Mouse (Mus musculus) ES-CJ7 (cell line): ENCODE measurements at regions not wholly inside any gene's neighbourhood (a gene's known extent, or its start where the extent isn't known, plus 50 kb on each side); places are given as distances from the start of the nearest gene placed in this dataset.
A peak's percentile ranks its signal among the peaks of the same experiment; 100 is the strongest.

Experiments
- DNase-seq: peaks from one replicate; pipeline ENCODE4 v3.0.0; 2011; ENCODE audit warnings: low read depth, low spot score

GRCm38 (mm10) chr7:83023990-83024389 lies 156.9 kb downstream of the Mex3b start:
- DNase-seq: no peak

GRCm38 (mm10) chr7:83031101-83031500 lies 164.0 kb downstream of the Mex3b start:
- no peak for DNase-seq

- no peak for DNase-seq
These were observed 164.9 kb downstream of the Mex3b start for GRCm38 (mm10) chr7:83032025-83032424.

- no peak for DNase-seq
These were observed 165.8 kb downstream of the Mex3b start for GRCm38 (mm10) chr7:83032924-83033323.

- no peak for DNase-seq
These were observed 168.1 kb downstream of the Mex3b start for GRCm38 (mm10) chr7:83035190-83035589.

- no peak for DNase-seq
These were observed 169.3 kb downstream of the Mex3b start for GRCm38 (mm10) chr7:83036397-83036796.

GRCm38 (mm10) chr7:83037100-83037499 lies 170.0 kb downstream of the Mex3b start:
- no peak for DNase-seq

- no peak for DNase-seq
These were observed 170.6 kb downstream of the Mex3b start for GRCm38 (mm10) chr7:83037714-83038113.

GRCm38 (mm10) chr7:83043746-83044145 lies 176.6 kb downstream of the Mex3b start:
- no peak for DNase-seq

GRCm38 (mm10) chr7:83045266-83045665 lies 178.1 kb downstream of the Mex3b start:
- DNase-seq: no peak

- no peak for DNase-seq
These were observed 182.9 kb downstream of the Mex3b start for GRCm38 (mm10) chr7:83050011-83050410.

GRCm38 (mm10) chr7:83050833-83051497 lies 183.8 kb downstream of the Mex3b start:
- no peak for DNase-seq

- DNase-seq: no peak
These were observed 189.2 kb downstream of the Mex3b start for GRCm38 (mm10) chr7:83056101-83056935.

GRCm38 (mm10) chr7:83060318-83060717 lies 193.2 kb downstream of the Mex3b start:
- DNase-seq: peak; percentile 31

- no peak for DNase-seq
These were observed 193.6 kb downstream of the Mex3b start for GRCm38 (mm10) chr7:83060733-83061132.

- no peak for DNase-seq
These were observed 194.2 kb downstream of the Mex3b start for GRCm38 (mm10) chr7:83061197-83061893.

GRCm38 (mm10) chr7:83061894-83062477 lies 194.9 kb downstream of the Mex3b start:
- no peak for DNase-seq

- DNase-seq: no peak
These were observed 196.4 kb downstream of the Mex3b start for GRCm38 (mm10) chr7:83063559-83063958.

GRCm38 (mm10) chr7:83065341-83065740 lies 198.2 kb downstream of the Mex3b start:
- DNase-seq: no peak

GRCm38 (mm10) chr7:83074399-83074970 lies 207.4 kb downstream of the Mex3b start:
- no peak for DNase-seq

GRCm38 (mm10) chr7:83075159-83075952 lies 208.2 kb downstream of the Mex3b start:
- DNase-seq: no peak
